Mouse (Mus musculus) ZHBTc4 (cell line): ENCODE measurements around the gene Ifngr2.

Experiments used
- DNase-seq: peaks from one replicate; pipeline ENCODE4 v3.0.0-alpha.2; 2011; ENCODE audit warnings: low read depth, low spot score

Gene Ifngr2

DNA sequence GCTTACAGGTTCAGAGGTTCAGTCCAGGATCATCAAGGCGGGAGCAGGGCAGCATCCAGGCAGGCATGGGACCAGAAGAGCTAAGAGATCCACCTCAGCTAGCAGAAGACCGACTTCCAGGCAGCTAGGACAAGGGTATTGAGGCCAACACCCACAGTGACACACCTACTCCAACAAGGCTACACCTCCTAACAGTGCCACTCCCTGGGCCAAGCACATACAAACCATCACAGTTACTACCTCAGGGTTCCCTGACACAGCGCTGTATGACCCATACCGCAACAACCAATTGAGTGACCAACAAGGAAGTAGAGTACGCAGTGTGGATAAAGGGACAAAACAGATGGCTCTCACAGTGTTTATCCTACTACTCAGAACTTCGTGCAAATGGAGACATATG, 10.5 kb upstream of the Ifngr2 start:
- DNase-seq = no peak

DNA sequence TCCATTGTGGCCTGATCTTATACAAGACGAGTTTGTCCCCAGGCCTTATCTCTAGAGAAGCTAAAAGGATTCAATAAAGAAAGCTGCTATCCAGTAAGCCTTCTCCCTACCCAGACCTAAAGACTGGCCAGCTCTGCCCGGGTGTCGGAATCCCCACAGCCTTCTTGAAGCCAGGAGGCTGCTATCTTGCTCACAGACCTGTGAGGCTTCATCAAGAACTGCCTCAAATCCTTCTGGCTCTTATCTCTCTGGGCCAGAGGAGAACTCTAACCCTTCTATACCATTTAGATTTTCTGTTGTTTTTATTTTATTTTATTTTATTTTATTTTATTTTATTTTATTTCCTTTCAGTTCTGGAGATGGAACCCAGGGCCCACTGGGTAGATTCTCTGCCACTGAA, 9.8 kb upstream of the Ifngr2 start:
- DNase-seq = no peak

DNA sequence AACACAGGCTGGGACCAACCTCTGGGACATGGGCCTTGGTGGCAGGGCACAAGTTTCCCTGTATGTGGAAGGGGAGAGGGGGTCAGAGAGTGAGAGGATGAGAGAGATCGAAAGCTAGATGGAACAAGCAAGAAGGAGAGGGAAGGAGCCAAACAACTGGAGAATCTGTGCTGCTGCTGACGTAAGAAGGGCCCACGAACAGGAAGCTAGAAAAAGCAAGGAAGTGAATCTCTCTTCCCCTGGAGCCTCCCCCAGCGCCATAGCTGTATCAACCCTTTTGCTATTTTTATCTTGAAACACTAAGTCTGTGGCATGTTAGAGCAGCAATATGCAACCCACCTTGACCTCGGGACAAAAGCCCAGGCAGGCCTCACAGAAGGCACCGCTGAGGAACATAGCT, 8.8 kb upstream of the Ifngr2 start:
- no peak for DNase-seq

DNA sequence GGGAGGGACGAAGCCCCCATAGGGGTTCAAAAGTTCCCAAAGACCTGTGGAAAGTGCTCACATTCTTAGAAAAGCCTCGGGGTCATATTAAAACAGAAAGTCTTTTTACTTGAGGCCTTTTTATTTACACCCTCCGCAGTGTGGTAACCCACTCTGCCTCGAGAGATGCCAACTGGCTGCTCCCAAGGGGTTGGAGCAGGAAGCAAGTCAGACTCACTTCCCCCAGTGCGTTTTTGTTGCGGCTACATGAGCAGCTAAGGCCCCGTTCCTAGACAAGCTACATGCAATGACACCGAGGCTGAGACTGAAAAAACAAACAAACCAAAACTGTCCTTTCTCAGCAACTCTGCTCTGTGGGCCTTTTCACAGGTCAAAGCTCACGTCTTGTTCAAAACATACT, 8.4 kb upstream of the Ifngr2 start:
- DNase-seq = no peak

DNA sequence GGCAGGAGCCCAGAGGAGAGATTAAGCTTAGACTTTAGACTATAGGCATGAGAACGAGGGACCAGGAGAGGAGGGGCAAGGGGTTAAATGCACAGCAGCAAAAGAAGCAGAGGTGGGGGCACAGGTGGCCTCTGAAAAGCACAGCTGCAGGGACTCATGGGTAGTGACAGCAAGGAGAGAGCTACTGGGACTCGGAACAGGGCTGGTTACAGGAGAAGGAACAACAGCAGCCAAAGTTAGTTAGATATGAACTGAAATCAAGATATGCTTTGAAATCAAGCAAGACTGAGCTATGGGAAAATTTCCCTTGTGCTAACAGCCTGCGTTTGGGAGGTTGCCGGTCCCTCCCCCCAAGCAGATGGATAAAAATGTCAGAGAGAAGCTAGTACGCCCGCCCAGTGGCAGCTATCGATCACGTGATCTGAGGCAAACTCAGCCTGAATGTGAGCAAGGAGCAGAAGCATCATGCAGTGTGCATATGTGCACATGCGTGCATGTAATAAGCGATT, 5.2 kb upstream of the Ifngr2 start:
- DNase-seq = peak; percentile 51

DNA sequence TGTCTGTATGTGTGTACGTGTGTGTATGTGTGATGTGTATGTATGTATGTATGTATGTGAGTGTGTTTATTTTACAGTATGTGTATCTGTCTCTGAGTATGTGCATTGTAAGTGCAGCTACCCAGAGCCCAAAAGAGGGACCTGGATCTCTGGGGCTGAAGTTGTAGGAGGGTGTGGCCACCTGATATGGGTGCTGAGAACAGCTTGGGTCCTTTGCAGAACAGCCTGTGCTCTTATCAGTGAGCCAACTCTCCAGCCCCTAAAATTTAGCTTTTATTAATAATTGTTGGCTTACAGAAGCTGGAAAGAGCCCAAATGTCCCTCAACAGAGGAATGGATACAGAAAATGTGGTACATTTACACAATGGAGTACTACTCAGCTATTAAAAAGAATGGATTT, 3.3 kb upstream of the Ifngr2 start:
- no peak for DNase-seq

DNA sequence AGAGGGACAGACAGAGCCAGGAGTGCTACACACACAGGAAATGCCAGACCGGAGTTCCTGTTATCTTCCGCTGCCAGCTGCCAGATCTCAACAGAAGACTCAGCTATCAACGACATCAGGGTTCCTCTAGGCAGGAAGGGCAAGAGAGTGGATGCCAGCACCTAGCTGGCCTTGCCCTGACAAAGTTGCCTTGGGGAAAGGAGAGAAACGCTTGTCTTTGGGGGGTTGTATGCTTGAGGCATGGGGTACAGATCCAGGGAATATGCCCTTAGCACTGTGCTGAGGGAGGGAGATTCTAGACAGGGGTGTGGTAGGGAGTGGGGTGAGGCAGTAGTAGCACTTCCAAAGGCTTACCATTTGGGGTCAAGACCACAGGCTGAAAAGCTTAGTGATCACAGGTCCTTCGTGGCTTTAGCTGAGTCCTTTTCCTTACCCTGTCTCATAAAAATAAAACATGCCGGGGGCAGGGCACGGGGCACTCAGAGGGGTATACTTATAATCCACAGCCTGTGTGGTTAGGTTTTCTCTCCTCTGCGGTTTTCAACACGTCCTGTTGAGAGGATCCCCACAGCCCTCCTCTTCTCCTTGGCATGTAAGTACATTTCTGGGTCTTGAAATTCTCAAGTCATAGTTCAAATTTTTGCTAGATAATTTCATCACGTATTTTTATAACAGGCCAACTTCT, 1.1 kb upstream of the Ifngr2 start:
- DNase-seq = no peak

DNA sequence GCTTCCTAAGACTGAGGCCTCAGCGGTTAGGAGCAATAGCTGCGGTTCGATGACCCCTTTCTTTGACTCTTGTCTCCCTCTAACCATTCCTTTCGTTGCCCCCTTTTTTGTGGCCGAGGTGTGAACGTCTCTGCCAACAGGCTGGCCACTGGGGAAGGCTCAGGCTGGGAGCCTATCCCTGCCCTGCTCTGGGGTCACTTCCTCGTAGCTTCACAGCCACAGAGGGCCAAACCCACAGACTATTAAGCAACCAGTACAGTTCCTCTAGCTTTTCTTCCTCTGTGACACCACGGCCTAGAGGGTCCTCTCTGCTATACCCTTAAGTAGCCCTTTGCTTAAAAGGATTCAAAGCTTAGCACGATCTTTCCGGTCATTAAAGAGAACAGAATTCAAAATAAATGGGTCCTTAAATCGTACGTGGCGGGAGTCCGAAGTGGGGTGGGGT, 459 bp upstream of the Ifngr2 start:
- no peak for DNase-seq

DNA sequence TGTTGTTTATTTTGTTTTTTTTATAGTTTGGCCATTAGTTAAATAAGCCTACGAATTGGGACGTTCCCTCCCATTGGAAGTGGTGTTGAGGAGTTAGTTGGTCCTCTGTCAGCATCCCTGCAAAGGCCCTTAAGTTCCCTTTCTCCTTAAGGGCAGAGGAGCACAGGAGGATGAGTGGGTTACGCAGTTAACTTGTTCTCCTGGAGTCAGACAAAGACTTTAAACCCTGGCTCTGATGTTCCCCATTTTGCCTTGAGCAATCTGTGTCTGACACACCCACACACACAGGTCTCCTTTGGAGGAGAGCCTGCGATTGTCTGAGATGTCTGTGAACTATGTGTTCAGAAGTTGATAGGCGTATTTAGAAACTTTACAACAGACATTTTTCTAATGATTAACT, 1.1 kb downstream of the Ifngr2 start:
- no peak for DNase-seq

DNA sequence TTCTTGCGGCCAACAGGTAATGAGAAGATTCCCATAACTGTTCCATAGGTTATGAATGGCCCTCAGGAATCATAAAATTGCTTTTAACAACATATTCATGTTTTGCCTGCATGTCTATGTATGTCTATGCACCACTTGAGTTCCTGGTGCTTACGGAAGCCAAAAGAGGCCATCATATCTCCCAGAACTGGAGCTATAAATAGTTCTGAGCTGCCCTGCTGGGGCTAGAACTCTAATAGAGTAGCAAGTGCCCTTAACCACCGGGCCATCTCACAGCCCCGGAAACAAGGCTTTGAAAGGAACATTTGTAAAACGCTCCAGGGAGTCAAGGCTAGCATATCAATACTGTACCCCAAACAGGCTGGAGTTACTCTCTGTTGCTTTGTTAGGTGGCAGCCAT, 1.7 kb downstream of the Ifngr2 start:
- no peak for DNase-seq

DNA sequence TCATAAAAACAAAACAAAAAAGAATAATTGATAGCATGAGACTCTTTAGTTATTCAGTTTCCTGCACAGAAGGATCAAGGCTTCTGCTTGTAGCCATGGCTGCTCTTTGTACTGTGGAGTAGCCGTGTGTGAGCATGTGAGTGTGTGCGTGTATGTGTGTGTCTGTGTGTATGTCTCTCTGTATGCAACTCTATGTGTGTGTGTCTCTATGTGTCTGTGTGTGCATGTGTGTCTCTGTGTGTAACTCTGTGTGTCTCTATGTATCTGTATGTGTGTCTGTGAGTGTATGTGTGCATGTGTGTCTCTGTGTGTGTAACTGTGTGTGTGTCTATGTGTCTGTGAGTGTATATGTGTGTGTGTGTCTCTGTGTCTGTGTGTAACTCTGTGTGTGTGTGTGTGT, 2.1 kb downstream of the Ifngr2 start:
- no peak for DNase-seq

DNA sequence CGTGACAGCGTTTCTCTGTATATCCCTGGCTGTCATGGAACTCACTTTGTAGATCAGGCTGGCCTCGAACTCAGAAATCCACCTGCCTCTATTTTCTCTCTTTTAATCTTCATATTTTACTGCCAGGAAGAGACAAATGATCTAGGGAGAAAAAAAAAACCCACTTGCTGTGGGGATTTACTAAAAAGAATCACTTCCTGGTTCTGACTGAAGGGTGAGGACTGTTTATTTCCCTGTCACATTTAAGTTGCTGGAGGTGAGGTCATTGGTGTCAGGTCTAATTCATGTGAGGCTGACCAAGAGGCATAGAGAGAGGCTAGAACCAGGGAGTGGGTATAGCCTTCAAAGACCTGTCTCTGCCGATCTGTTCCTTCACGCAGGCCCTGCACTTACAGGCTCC, 2.7 kb downstream of the Ifngr2 start:
- no peak for DNase-seq

DNA sequence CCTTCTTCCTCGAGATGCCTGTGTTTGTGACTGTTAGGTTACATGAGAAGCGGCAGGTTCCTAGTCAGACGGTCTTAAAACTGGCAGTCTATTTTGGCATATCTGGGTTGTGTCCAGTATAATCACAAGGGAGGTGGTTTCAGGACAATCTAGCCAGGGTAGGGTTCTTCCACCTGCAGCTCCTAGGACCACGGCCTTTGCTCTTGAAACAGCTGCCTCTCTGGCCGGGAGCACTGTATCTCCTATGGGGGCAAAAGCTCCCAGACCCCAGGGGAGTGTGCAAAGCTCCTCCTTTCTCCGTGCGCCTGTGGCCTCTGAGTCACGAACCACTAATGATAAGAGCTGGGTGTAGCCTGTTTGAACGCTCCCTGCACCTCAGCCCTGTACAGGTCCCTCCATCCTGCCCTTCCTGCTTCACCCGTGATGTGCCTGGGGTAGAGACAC, 4.2 kb downstream of the Ifngr2 start:
- no peak for DNase-seq

DNA sequence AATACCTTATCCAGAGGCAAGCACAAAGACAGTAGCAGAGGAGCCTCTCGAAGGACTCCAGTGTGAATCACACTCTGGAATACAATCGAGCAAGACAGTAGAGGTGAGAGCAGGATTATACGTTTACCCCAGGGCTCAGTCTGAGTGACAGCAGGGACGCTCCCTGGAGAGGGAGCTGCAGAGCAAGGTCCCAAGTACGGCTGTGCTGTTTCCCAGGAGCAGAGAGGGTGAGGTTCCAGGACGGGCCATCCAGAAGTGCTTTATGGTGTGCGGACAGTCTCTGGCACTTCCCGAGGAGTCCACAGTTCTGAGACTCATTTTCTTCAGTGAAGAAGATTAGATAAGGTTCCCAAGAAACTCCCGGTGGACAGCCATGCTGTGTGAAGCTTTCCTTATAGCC, 5.2 kb downstream of the Ifngr2 start:
- DNase-seq = peak; percentile 45

DNA sequence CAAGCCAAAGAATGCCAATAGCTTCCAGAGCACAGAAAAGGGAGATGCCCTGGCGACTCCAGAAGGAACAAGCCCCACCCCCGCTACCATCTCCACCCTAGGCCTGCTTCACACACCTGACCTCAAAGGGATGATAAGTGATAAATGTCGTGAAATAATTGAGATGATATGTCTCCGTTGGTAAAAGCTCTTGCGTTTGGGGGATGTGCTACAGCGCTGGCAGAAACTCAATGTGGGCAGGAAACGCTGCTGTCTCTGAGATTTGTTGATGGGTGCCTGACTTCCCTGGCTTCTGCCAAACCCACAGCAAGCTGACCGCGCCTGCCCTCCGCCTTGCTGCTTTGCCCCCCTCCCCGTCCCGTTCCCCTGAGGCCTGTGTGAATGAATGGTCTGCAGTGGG, 6.8 kb downstream of the Ifngr2 start:
- DNase-seq = no peak

DNA sequence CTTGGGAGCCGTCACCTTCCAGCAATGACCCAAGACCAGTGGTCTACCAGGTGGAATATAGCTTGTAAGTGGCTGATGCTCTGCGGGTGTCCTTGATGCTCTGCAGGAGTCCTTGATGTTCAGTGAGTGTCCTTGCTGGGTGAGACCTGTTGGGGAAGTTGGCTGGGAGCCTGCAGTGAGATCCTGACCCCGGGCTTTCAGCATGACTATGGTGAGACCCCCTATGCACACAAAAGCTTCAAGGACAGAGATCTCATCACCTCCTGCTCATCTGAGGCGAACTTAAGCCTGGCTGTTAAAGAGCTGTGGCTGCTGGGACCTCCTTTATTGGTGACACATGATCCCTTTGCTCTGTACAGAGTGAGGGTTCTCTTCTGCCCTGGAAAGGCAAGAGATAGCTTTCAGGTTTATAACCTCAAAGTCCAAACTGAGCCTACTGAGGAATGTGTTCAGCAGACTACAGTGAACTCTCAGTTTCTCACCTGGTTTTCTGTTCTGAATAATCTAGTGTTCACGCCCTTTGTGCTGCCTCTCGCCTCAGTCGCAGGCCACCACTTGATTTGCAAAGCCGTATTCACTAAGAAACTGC, 8.2 kb downstream of the Ifngr2 start:
- peak; percentile 51 for DNase-seq

DNA sequence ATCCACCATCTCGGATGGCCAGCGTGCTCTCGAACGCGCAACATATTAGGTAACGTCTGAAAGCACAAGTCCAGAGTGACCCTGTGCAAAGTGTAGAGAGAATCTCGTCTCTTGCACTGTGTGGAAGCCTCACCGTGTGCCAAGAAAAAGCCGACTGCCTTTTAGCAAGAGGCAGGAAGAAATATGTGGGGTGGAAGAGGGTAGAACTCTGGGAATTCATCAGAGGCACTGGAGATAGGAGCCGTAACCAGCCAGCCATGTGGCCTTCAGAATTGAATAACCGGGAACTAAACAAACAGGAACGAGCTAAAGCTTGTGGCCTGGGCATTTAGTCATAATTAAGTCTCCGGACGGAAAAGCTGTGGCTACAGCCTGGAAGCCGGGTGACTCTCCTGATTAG, 9.8 kb downstream of the Ifngr2 start:
- no peak for DNase-seq

DNA sequence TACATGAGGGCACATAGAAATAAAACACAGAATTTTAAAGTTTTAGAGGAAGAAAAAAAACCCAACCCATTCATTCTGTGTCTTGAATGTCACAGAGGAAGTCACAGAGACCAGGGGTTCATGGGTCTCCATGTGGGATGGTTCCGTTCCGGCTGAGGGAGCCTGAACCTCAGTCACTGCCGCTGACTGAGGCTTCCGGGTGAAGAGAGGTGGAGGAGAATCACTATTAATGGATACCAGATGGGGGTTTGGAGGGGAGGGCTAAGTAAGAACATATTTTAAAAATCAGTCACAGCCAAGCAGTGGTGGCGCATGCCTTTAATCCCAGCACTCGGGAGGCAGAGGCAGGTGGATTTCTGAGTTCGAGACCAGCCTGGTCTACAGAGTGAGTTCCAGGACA, 10.3 kb downstream of the Ifngr2 start:
- no peak for DNase-seq

DNA sequence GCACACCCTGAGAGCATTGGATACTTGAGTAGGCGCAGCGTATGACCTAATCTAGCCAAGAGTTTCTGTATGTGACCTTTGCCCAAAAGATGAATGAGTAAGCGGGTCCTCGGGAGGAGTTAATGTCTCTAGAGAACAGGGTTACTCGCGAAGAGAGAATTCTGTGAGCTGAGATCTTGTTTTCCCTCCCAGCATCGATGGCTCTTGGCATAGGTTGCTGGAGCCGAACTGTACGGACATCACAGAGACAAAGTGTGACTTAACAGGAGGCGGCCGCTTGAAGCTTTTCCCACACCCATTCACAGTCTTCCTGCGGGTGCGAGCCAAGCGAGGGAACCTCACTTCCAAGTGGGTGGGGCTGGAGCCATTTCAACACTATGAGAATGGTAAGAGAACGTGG, 10.8 kb downstream of the Ifngr2 start:
- DNase-seq = peak; percentile 51

DNA sequence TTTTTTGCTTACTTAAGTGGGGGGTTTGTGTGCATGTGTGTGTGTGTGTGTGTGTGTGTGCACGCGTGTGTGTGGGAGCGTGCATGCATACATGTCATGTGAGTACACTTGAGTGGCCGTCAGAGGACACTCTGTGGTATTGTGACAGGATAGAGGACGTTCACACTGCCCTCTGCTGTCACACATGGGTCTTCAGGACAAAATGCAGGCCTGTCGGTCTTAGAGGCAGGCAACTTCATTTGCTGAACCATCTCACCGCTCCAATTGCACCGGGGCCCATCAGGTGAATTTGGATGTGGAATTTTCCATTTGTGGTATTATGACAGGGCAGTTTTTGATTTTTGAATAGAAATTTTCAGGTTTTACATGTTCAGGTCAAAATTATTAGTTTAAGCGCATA, 14.2 kb downstream of the Ifngr2 start:
- no peak for DNase-seq

DNA sequence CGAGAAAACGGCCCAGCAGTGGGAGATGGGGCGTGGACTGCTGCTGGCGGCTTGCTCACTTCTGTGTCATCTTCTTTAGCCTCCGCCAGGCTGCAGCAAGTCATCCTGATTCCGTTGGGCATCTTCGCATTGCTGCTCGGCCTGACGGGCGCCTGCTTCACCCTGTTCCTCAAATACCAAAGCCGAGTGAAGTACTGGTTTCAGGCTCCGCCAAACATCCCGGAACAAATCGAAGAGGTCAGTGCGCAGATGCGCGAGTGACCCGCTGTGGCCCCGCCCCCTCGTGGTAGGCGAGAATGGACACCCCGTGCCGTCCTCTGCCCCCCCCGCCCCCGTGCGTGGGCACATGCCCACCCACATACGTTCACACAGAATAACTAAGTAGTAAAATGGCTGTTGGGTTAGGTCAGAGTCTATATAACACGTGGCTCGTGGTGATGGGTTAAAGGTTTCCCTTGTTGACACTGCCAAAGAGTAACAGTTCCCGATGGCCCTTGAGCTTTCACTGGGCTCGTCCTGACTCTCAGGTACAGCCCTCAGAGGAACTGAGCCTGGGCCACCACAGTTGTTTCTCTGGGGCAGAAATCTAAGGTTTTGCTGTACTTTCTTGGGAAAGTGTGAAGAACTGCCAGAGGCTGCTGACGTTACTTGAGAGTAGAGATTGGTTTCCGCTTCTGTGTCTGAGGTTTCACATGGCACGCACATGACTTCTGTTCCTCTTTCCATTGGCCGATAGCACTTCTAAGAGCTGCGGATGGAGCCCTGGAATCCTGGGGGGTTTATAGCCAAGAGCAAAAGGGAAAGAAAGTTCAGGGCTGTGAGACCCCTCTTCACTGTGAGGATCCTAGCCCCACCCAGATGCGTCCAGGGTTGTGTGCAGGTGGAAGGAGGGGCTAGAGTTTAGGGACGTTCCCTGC, 14.9 kb downstream of the Ifngr2 start:
- DNase-seq = peak; percentile 62

DNA sequence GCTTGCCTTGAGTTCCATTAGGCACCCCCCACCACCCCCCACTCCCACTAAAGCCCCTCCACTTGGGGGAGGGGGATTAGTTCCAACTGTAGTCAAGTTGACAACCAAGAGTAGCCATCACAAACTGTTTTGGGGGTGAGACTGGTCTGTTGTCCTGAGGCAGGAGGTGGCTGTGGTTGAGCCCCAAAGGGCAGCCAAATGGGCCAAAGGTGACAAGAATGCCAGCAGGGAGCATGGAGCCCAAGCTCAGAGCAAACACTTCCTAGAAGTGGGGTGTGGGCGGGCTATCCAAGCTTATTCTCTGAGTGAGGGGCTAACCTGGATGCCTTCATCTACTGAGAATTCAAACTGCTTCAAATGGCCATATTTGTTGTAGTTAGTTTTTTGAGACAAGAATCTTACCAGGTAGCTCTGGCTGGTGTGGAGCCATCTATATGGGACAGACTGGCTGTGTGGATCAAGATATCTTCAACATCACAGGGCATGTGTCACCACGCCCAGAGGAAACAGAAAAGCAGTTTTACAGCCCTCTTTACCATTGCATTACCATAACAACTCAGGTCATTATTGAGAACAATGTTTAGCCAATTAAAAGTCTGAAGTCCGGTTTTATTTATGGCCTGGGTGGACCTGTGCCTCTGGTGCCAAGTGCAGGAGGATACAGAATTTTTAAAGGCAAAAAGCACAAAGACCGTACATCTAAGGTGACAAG, 17.9 kb downstream of the Ifngr2 start:
- DNase-seq = peak; percentile 90
